Comparison of ENCODE assay signal across 25 mouse cellular contexts in genomic region chr1:136172696-136173095, GRCm38 (mm10). TPM values are rescaled to one million over a fixed set of nuclear protein-coding genes. Genes with fewer than 3 reads are reported as not detected.
DNase-seq lines count a peak whose midpoint lies in the region; ATAC-seq and TF ChIP-seq lines count a peak whose summit lies in the region.
"Had no signal": no experiment of that assay in that cellular context is flagged by ENCODE, and none has a peak within 500 bp of the region (broad histone marks: within the 10 kb centered on the region; RNA-seq: fewer than 3 reads in every experiment).

No protein-coding gene starts in this region.

- H3K4me1 ChIP-seq in E14TG2a.4 (replicated peaks; ENCODE audit: low read depth, low read length) (peaks cover 58% of the 10 kb centered on the region), ES-E14 (ENCODE audit: control insufficient read depth in 2 of 2, insufficient read depth in 2 of 2, low read length in 2 of 2, poor library complexity in 1 of 2) (peaks cover 3 to 25% of the 10 kb centered on the region in 2 experiments; a peak in 3 of 4 replicates)
- H3K4me1 ChIP-seq in hindbrain, embryonic 12.5 days, result peaks cover 20% of the 10 kb centered on the region

- H3K27ac ChIP-seq in ES-E14 (ENCODE audit: insufficient read depth, low read depth, low read length, poor library complexity, severe bottlenecking), result no peak overlapping the region
- no peak overlapping the region for H3K27ac ChIP-seq in left cerebral cortex, adult 2 months
- H3K27ac ChIP-seq in hindbrain, embryonic 12.5 days, result no peak overlapping the region
- H3K27ac ChIP-seq: forebrain, embryonic 15.5 days; liver, embryonic 13.5 days; neural tube, embryonic 12.5 days had no signal

- H3K36me3 ChIP-seq in E14TG2a.4 (ENCODE audit: insufficient read depth, low read length), result peaks cover 21% of the 10 kb centered on the region; the same call in 1 of the 2 replicates
- no peaks in the 10 kb centered on the region; the same call in 1 of the 2 replicates for H3K36me3 ChIP-seq in ES-E14 (ENCODE audit: control insufficient read depth, insufficient read depth, low read length, poor library complexity, severe bottlenecking)
- peaks cover 82% of the 10 kb centered on the region for H3K36me3 ChIP-seq in hindbrain, embryonic 12.5 days

- peak overlapping the region; percentile 1; the same call in 1 of the 2 replicates for H3K9ac ChIP-seq in ES-E14 (ENCODE audit: insufficient read depth, low read depth, low read length, poor library complexity, severe bottlenecking)
- no peak overlapping the region for H3K9ac ChIP-seq in hindbrain, embryonic 12.5 days
- H3K9ac ChIP-seq: forebrain, embryonic 15.5 days; liver, embryonic 13.5 days; lung, embryonic 14.5 days; neural tube, embryonic 12.5 days had no signal

- TF ChIP-seq CTCF in E14TG2a.4 (conservative IDR thresholded peaks at IDR 0.05; ENCODE audit: low read length), result no peak
- TF ChIP-seq CTCF in left cerebral cortex, adult 2 months (IDR thresholded peaks at IDR 0.05), result no peak

- DNase-seq in ES-E14 (ENCODE audit: low read depth, low spot score), result no peak
- peak; percentile 62 for DNase-seq in kidney, adult 9 months
- peak; percentile 34 to 62 for DNase-seq in kidney, postnatal 4 days
- DNase-seq in cerebellum, adult 11-12 months, result no peak
- DNase-seq in left cerebral cortex, adult 2 months (ENCODE audit: extremely low spot score in 1 of 2, low spot score in 2 of 2), result no peak
- DNase-seq: adrenal gland, postnatal 14 days; cerebellum, adult 11 months; cerebellum, postnatal 25 days; embryo, embryonic 11 days; heart, postnatal 14 days; layer of hippocampus, adult 9-11 months; liver, embryonic 13.5 days; lung, embryonic 14.5 days; lung, postnatal 36 days; thymus, adult 18-20 months; thymus, postnatal 4 days had no signal

- H3K4me3 ChIP-seq in E14TG2a.4 (replicated peaks; ENCODE audit: low read length), result peak overlapping the region; percentile 71
- no peak overlapping the region for H3K4me3 ChIP-seq in ES-E14 (ENCODE audit: insufficient read depth in 1 of 2, low read depth in 1 of 2, low read length in 2 of 2, poor library complexity in 1 of 2, severe bottlenecking in 1 of 2)
- H3K4me3 ChIP-seq in left cerebral cortex, adult 2 months, result no peak overlapping the region
- no peak overlapping the region for H3K4me3 ChIP-seq in hindbrain, embryonic 12.5 days
- H3K4me3 ChIP-seq: forebrain, embryonic 15.5 days; liver, embryonic 13.5 days; neural tube, embryonic 12.5 days had no signal

- 72% methylated on average over 12 of the region's 12 CpGs for WGBS in hindbrain, embryonic 12.5 days

- H3K9me3 ChIP-seq in E14TG2a.4 (ENCODE audit: low read length) (no peaks in the 10 kb centered on the region), ES-E14 (ENCODE audit: control insufficient read depth, insufficient read depth, low read depth, low read length) (no peaks in the 10 kb centered on the region)
- no peaks in the 10 kb centered on the region for H3K9me3 ChIP-seq in hindbrain, embryonic 12.5 days (replicated peaks)
- H3K9me3 ChIP-seq: forebrain, embryonic 15.5 days; liver, embryonic 13.5 days; neural tube, embryonic 12.5 days had no signal

- intact Hi-C loops in left cerebral cortex, adult 2 months (cut with DNase I), result no loop called here

- ATAC-seq in frontal cortex, adult (ENCODE audit: low TSS enrichment), result no peak
- no peak for ATAC-seq in hindbrain, embryonic 12.5 days (ENCODE audit: low FRiP score)
- ATAC-seq: forebrain, embryonic 15.5 days; Patski had no signal

- in situ Hi-C loops in ES-E14 (cut with MboI; ENCODE audit: low sequenced_read_pairs in 2 of 2, unreplicated experiment in 2 of 2), result no loop called here

- H3K4me2 ChIP-seq in hindbrain, embryonic 12.5 days (replicated peaks), result no peak overlapping the region
- H3K4me2 ChIP-seq: forebrain, embryonic 15.5 days; heart, embryonic 11.5 days; liver, embryonic 13.5 days; lung, embryonic 14.5 days; neural tube, embryonic 12.5 days had no signal

- H3K27me3 ChIP-seq in E14TG2a.4 (ENCODE audit: insufficient read depth, low read length), result peaks cover 23% of the 10 kb centered on the region
- no peaks in the 10 kb centered on the region for H3K27me3 ChIP-seq in hindbrain, embryonic 12.5 days
- H3K27me3 ChIP-seq: forebrain, embryonic 15.5 days; liver, embryonic 13.5 days; neural tube, embryonic 12.5 days; Patski had no signal

TF ChIP-seq in ES-E14, 5 proteins besides CTCF, POLR2A, EP300 and RAD21:
- TF ChIP-seq CHD2 (IDR thresholded peaks at IDR 0.05; ENCODE audit: low read depth, low read length) (no peak), ZNF384 (IDR thresholded peaks at IDR 0.05; ENCODE audit: low read depth, low read length) (no peak), HCFC1 (IDR thresholded peaks at IDR 0.05; ENCODE audit: borderline replicate concordance, insufficient read depth, low read length) (no peak), MAFK (IDR thresholded peaks at IDR 0.05; ENCODE audit: insufficient read depth, low read depth, low read length) (no peak), ZC3H11A (IDR thresholded peaks at IDR 0.05; ENCODE audit: borderline replicate concordance, low read depth, low read length) (no peak)

RNA-seq across cellular contexts. Expression of gene Mroh3, which starts 39.9 kb away (rescaled TPM):
- total RNA-seq in ES-E14 (2012; rRNA removed), result 0.22 and 0.26 TPM in 2 replicates
- total RNA-seq in left cerebral cortex, adult 2 months (2021), result 1 to 10 TPM; 1.2 to 1.8 TPM
- 0.34 TPM in 1 of 2 replicates, not detected in the other for polyA plus RNA-seq in hindbrain, embryonic 12.5 days (2016; fragmentation: Nextera tagmentation; extraction: Ambion mirVana)
- total RNA-seq: adrenal gland, postnatal 14 days; heart, postnatal 14 days; monocyte, adult 5-6 weeks had no signal
- polyA plus RNA-seq: embryonic facial prominence, embryonic 14.5 days; forebrain, embryonic 15.5 days; heart, embryonic 11.5 days; liver, embryonic 13.5 days; lung, embryonic 14.5 days; neural tube, embryonic 12.5 days had no signal

RNA-seq across cellular contexts. Expression of gene Kif21b, which starts 41.5 kb away (rescaled TPM):
- total RNA-seq in ES-E14 (2012; rRNA removed), result 3.0 and 4.4 TPM in 2 replicates
- total RNA-seq in left cerebral cortex, adult 2 months (2021), result 10 to 100 TPM; 67.3 to 74.2 TPM
- 39.1 and 44.7 TPM in 2 replicates for polyA plus RNA-seq in hindbrain, embryonic 12.5 days (2016; fragmentation: Nextera tagmentation; extraction: Ambion mirVana)

Comparison
In these comparisons a context has a peak if more than half of its experiments do, and no peak if none do; other contexts are left out.
1. DNase-seq: peak in kidney, adult 9 months (single experiment) and kidney, postnatal 4 days (2 of 2); none in ES-E14 (single experiment), cerebellum, adult 11-12 months (single experiment) and left cerebral cortex, adult 2 months (0 of 2).
2. RNA of gene Kif21b, which starts 41.5 kb away (total RNA-seq): 67.3 to 74.2 TPM in left cerebral cortex, adult 2 months; 3.0 to 4.4 TPM in ES-E14; every median in the first group is over 10 times any median in the second.